Mouse (Mus musculus) stomach, postnatal 0 days (tissue): Measurements from ENCODE around the gene Upk3a.

Experiments used
- CTCF ChIP-seq: IDR thresholded peaks from 2 replicates; pipeline ENCODE4 v1.5.1; 2016; ENCODE audit warnings: antibody characterized with exemption, low read depth, mild to moderate bottlenecking, moderate library complexity
- EP300 ChIP-seq: optimal IDR thresholded peaks from 2 replicates; pipeline ENCODE3; 2016; ENCODE audit warnings: antibody characterized with exemption

- TF ChIP-seq CTCF (no peak), EP300 (no peak)
Measured at GRCm38 (mm10) chr15:85055186-85055585, 38.2 kb downstream of the Upk3a start.
